Mouse (Mus musculus) hindbrain, postnatal 0 days (tissue): Measurements from ENCODE around the gene Meis3. TPM values are rescaled to one million over a fixed set of nuclear protein-coding genes. Genes with fewer than 3 reads are reported as not detected.

Experiments
- ATAC-seq: fragments of 200-750 bp; cut with Nextera tagmentation; 2 replicates; pipeline ENCODE4 v1.8.0; 2017; ENCODE audit warnings: mild to moderate bottlenecking, moderate TSS enrichment, moderate library complexity
- DNase-seq: peaks from one replicate; pipeline ENCODE4 v3.0.0-alpha.2; 2015; ENCODE audit warnings: low spot score
- H3K27ac ChIP-seq: fragments of 300-500 bp; sonication (generic); 2 replicates; pipeline ENCODE4 v1.5.1; 2014; ENCODE audit warnings: mild to moderate bottlenecking
- H3K27me3 ChIP-seq: fragments of 300-500 bp; sonication (generic); 2 replicates; pipeline ENCODE4 v1.6.1; 2014; ENCODE audit warnings: low read length, mixed read lengths; ENCODE audit not compliant: insufficient read depth
- H3K36me3 ChIP-seq: fragments of 300-500 bp; sonication (generic); 2 replicates; pipeline ENCODE4 v1.6.1; 2014; ENCODE audit warnings: low read length, mixed read lengths; ENCODE audit not compliant: insufficient read depth
- H3K4me1 ChIP-seq: fragments of 300-500 bp; sonication (generic); 2 replicates; pipeline ENCODE4 v1.6.1; 2014; ENCODE audit warnings: antibody characterized with exemption, low read length, mixed read lengths; ENCODE audit not compliant: insufficient read depth
- H3K4me2 ChIP-seq: fragments of 300-500 bp; sonication (generic); 2 replicates; pipeline ENCODE4 v1.6.1; 2014; ENCODE audit warnings: low read depth, mild to moderate bottlenecking, low read length, moderate library complexity, mixed read lengths
- H3K4me3 ChIP-seq: fragments of 300-500 bp; sonication (generic); 2 replicates; pipeline ENCODE4 v1.5.1; 2014; ENCODE audit warnings: low read length
- H3K9ac ChIP-seq: fragments of 300-500 bp; sonication (generic); replicated peaks from 2 replicates; pipeline ENCODE4 v1.6.1; 2014; ENCODE audit warnings: mild to moderate bottlenecking, low read length, moderate library complexity, mixed read lengths
- H3K9me3 ChIP-seq: fragments of 300-500 bp; sonication (generic); 2 replicates; pipeline ENCODE4 v1.6.1; 2016; ENCODE audit warnings: low read length, mixed read lengths
- CTCF ChIP-seq: IDR thresholded peaks from 2 replicates; pipeline ENCODE4 v1.5.1; 2016; ENCODE audit warnings: antibody characterized with exemption, control low read depth, low read depth
- WGBS: fragments of 180-500 bp; shearing (Covaris S2); extraction: QIAGEN DNeasy Blood & Tissue Kit; methylation state at CpG from one replicate; pipeline ENCODE4 v1.1.7; 2014; 5-methylcytosine and 5-hydroxymethylcytosine counted together
- polyA plus RNA-seq: library from polyadenylated mRNA; unstranded; fragments of >200 nt; fragmentation: Nextera tagmentation; extraction: Ambion mirVana; gene quantifications from 2 replicates; pipeline ENCODE4 v1.2.1, GENCODE M21; 2015
- total RNA-seq: library from RNA; depleted of rRNA; stranded (reverse); fragments of >200 nt; gene quantifications from 2 replicates; pipeline ENCODE4 v1.2.3, GENCODE M21; 2014

The Meis3 gene
- total and polyA plus RNA-seq, 2 experiments from 2014 or later: 81.3 to 84.6 TPM

DNA sequence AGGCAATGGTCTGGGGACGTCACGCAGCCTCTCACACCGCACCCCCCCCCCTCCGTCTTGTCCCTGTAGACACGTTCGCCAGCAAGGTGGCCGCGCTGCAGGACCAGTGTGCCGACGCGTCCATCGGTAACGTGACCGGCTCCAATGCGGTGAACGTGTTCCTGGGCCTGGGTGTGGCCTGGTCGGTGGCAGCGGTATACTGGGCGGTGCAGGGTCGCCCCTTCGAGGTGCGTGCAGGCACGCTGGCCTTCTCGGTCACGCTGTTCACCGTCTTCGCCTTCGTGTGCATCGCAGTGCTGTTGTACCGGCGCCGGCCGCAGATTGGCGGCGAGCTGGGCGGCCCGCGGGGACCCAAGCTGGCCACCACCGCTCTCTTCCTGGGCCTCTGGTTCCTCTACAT lies 16.2 kb upstream of the Meis3 start:
- Histone ChIP-seq H3K9me3 (no peaks in the 10 kb centered on the region), H3K4me3 (0 out of 2 replicates have a peak overlapping the region, but pooled peaks have one; percentile 6), H3K27me3 (no peaks in the 10 kb centered on the region), H3K4me2 (peak overlapping the region; percentile 35), H3K27ac (no peak overlapping the region), H3K4me1 (no peaks in the 10 kb centered on the region), H3K9ac (no peak overlapping the region), H3K36me3 (peaks cover 6% of the 10 kb centered on the region; the same call in 1 of the 2 replicates)
- WGBS: 20% methylated on average over 39 of the region's 39 CpGs
- DNase-seq: peak; percentile 14
- peak; percentile 25; the same call in 1 of the 2 replicates for ATAC-seq
- no peak for TF ChIP-seq CTCF

DNA sequence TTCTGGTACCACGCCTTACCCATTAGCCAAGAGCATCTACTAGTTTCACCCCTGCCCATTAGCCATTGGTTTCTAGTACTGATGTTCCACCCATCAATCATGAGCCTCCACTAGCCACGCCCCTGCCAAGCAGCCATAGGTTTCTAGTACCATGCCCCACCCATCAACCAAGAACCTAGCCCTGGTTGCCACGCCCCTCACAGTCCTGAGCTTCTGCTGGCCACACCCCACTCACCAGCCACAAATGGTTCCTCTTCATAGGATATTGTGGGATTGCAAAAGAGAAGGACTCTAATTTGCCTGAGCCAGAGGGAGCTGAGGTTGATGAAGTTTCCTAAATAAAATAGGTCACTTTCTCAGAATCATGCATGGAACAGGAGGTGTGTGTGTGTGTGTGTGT lies 14.2 kb upstream of the Meis3 start:
- DNase-seq: no peak
- no peak overlapping the region for H3K4me3 ChIP-seq
- no peak overlapping the region for H3K4me2 ChIP-seq
- H3K27ac ChIP-seq: no peak overlapping the region
- no peak for TF ChIP-seq CTCF
- no peak for ATAC-seq
- no peaks in the 10 kb centered on the region for H3K4me1 ChIP-seq
- H3K36me3 ChIP-seq: peaks cover 6% of the 10 kb centered on the region; the same call in 1 of the 2 replicates
- H3K27me3 ChIP-seq: no peaks in the 10 kb centered on the region
- 75% methylated on average over 3 of the region's 3 CpGs for WGBS
- H3K9ac ChIP-seq: no peak overlapping the region
- no peaks in the 10 kb centered on the region for H3K9me3 ChIP-seq

DNA sequence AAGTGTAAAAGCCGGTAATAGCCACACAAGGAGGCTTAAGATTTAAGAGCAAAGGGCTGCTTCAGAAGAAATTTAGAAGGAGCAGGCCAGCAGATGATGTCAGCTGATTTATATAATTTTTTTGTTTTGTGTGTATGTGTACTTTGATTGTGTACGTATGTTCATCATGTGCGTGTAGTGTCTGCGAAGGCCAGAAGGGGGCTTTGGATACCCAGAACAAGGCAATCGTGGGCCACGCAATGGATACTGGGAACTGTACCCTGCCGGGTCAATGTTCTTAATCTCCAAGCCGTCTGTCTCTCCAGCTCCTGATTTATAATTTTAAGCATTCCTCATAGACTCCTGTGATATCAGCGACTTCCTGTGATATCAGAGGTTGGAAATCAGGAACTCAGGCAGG lies 13.6 kb upstream of the Meis3 start:
- H3K4me1 ChIP-seq: no peaks in the 10 kb centered on the region
- 89% methylated on average over 9 of the region's 9 CpGs for WGBS

DNA sequence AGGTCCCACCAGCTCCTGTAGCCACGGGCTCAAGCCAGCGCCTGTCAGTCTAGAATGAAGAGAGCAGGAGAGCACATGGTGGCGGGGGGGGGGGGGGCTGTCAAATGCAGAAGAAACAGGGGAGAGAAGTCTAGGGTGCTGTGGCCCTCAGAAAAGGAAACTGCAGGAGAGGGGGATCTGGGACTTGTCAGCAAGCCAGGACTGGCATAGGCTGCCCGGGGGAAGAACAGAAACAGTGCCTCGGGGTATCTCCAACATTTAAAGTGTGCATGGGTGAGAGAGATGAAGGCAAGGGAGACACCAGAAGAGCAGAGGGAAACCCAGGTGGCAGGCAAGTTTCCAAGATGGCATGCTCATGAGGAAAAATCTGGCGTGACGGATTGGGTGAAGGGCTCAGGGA lies 12.9 kb upstream of the Meis3 start:
- Histone ChIP-seq H3K9me3 (no peaks in the 10 kb centered on the region), H3K27ac (no peak overlapping the region), H3K9ac (no peak overlapping the region), H3K4me3 (no peak overlapping the region), H3K36me3 (peaks cover 4% of the 10 kb centered on the region; the same call in 1 of the 2 replicates), H3K4me1 (no peaks in the 10 kb centered on the region), H3K27me3 (no peaks in the 10 kb centered on the region), H3K4me2 (no peak overlapping the region)
- no peak for TF ChIP-seq CTCF
- ATAC-seq: no peak
- WGBS: 63% methylated on average over 7 of the region's 7 CpGs
- DNase-seq: no peak

More for the DNA sequence above, 13.6 kb upstream of the Meis3 start:
- no peak overlapping the region for H3K4me3 ChIP-seq
- DNase-seq: no peak
- peaks cover 6% of the 10 kb centered on the region; the same call in 1 of the 2 replicates for H3K36me3 ChIP-seq
- no peak; the same call in 1 of the 2 replicates for TF ChIP-seq CTCF
- no peak for ATAC-seq
- H3K27ac ChIP-seq: no peak overlapping the region
- H3K9ac ChIP-seq: no peak overlapping the region
- no peak overlapping the region for H3K4me2 ChIP-seq
- no peaks in the 10 kb centered on the region for H3K9me3 ChIP-seq
- H3K27me3 ChIP-seq: no peaks in the 10 kb centered on the region

DNA sequence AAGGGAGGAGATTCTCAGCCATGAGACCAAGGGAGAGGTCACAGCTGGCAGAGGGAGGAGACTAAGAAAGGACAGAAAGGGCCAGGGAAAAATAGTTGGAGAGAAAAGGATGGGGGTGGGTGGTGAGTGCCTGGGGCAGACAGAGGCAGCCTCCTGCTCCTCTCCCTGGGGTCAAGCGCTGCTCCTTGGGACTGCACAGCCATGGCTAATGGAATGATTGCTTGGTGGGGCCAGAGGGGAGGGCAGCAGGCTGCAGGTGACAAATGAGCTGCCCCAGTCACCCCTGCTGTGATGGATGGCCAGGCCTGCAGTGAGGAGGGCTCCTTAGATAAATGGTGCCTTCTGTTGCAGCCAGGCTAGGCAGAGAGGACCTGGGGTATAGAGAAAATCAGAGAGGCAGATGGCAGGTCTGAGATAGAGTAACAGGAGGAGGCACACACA lies 2.7 kb upstream of the Meis3 start:
- Histone ChIP-seq H3K4me1 (peaks cover 6% of the 10 kb centered on the region), H3K9ac (no peak overlapping the region), H3K27me3 (no peaks in the 10 kb centered on the region), H3K9me3 (no peaks in the 10 kb centered on the region; the same call in 1 of the 2 replicates), H3K4me3 (no peak overlapping the region), H3K27ac (no peak overlapping the region), H3K36me3 (no peaks in the 10 kb centered on the region), H3K4me2 (no peak overlapping the region)
- DNase-seq (peak; percentile 23), ATAC-seq (0 out of 2 replicates have a peak, but pooled peaks have one; percentile 11)
- WGBS: 17% methylated on average over 1 of the region's 1 CpGs
- no peak for TF ChIP-seq CTCF

DNA sequence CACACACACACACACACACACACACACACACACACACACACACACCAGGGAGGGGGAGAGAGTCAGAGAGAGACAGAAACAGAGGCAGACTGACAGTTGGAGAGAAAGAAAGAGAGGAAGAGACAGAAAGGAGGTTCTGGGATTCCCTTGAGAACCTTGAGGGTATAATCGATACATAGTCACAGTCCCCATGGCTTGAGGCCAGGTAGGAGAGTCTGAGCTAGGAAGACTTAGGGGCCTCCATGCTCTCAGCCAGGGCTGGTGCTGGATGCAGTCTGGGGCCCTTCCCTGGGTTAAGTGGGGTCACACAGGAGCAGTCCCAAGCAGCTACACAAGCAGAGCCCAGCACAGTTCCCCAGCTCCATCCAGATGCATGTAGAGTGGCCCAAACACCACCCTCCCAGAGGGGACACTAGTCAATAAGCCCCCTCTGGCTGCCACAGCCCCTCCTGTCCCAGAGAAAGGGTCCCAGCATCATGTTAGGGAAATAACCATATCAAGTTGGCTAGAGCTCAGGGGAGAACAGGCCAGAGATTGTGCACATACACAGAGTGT lies 2.2 kb upstream of the Meis3 start:
- Histone ChIP-seq H3K9me3 (no peaks in the 10 kb centered on the region; the same call in 1 of the 2 replicates), H3K27ac (no peak overlapping the region), H3K4me1 (peaks cover 6% of the 10 kb centered on the region), H3K36me3 (no peaks in the 10 kb centered on the region; the same call in 1 of the 2 replicates), H3K4me2 (no peak overlapping the region), H3K27me3 (no peaks in the 10 kb centered on the region), H3K4me3 (no peak overlapping the region), H3K9ac (no peak overlapping the region)
- 0% methylated on average over 1 of the region's 1 CpGs for WGBS
- TF ChIP-seq CTCF: no peak
- DNase-seq (no peak), ATAC-seq (no peak)

DNA sequence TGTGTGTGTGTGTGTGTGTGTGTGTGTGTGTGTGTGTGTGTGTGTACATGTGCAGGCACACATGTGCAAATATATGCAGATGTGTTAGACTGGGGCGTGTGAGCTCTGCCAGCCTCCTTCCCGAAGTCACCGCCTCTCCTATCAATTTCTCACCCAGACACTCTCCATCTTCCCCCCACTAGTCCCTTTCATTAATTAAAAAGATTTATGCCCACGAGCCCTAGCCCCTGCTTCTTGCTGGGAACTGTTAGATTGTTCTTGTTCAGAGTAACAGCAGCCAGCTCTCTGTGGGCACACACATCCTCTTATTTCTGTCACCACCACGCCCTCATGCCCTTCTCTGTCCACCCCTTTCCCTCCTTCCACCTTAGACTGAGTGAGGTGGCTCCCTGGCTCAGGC lies 1.7 kb upstream of the Meis3 start:
- no peaks in the 10 kb centered on the region; the same call in 1 of the 2 replicates for H3K36me3 ChIP-seq
- H3K4me2 ChIP-seq: no peak overlapping the region
- 42% methylated on average over 5 of the region's 5 CpGs for WGBS
- H3K9me3 ChIP-seq: no peaks in the 10 kb centered on the region
- peaks cover 6% of the 10 kb centered on the region for H3K4me1 ChIP-seq
- ATAC-seq: no peak
- no peak overlapping the region for H3K27ac ChIP-seq
- TF ChIP-seq CTCF: no peak
- no peak overlapping the region for H3K9ac ChIP-seq
- no peak for DNase-seq
- H3K27me3 ChIP-seq: no peaks in the 10 kb centered on the region
- H3K4me3 ChIP-seq: no peak overlapping the region
